Mouse (Mus musculus): ENCODE measurements around the gene Tac4.

Tac4 gene

DNA sequence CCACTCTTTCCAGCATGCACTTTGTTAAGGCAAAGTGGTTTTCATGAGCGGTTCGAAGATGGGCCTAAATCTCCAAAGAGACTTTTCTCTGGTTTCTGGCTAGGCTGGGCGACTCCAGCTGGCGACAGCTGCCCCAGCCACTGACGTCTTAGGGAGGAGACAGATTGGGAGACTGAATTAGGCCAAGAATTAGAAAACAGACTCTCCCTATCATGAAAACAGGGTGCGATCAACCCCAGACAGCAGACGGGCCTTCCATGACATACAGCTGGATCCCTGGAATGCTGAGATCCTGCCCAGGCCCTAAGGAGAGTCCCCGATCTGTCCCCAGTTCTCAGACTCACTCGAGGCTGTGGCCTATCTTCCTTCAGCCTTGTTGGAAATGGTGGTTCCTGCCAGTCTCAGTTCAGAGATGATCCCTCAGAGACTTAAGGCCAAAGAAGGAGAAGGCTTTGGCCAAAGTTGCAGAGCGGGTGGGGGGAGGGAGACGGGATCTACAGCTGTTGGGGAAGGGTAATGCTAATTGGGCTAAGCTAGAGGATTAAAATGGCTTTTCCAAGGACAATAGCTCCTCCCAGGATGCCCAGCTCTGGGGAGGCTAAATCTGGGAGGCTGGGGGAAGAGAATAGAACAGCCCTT lies 2.6 kb downstream of the Tac4 start:
- DNase-seq: peak; percentile 90

DNA sequence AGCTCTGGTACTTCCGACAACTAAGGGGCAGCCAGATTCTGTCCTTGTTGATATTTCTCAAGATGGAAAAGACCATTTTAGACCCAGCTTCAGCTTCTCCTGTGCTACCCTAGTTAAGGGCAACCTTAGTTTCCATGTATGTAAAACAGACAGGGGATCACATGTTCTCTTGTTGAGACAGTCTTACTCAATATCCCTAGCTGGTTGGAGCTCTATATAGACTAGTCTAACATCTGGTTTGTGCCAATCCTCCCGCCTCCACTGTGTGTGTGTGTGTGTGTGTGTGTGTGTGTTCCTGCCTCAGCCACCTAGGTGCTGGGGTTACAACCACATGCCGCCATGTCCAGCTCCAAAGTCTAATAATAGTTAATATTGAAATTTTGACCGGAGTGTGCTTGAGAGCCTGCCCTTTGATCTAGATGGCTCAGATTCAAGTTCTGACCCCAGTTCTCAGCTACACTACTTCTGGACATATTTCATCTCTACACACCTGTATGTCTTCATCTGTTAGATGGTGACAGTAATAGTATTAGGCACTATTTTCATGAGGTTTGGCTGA lies 3.2 kb downstream of the Tac4 start:
- DNase-seq: no peak

DNA sequence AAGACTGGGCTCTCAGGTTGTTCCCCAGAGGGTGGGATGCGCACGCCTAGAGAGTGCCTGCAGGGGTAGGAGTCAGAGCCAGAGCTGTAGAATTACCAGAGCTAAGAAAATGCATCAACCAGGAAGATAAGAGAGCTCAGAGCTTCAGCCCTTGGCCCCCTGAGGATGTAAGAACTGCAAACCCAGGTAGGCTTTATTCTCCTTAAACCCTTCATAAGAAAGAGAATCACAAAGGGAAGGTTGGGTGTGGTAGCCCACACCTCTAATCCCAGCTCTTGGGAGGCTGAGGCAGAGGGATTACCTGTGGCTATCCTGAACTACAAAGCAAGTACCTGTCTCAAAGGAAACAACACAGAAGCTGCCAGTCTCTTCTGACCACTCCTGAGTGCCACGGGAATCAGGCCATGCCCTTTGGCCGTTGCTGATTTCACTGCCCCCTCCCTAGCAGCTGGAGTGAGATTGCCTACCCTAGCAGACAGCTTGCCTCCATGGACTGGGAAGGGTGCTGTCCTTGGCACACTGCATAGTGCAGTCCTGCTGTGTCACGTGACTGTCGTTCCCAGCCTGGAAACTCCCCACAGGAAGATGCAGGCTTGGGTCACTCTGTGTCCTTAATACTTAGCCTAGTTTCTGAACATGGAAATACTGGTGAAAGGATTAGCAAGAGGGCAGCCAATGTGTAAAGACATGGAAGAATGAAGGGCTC lies 5.4 kb downstream of the Tac4 start:
- peak; percentile 80 for DNase-seq

DNA sequence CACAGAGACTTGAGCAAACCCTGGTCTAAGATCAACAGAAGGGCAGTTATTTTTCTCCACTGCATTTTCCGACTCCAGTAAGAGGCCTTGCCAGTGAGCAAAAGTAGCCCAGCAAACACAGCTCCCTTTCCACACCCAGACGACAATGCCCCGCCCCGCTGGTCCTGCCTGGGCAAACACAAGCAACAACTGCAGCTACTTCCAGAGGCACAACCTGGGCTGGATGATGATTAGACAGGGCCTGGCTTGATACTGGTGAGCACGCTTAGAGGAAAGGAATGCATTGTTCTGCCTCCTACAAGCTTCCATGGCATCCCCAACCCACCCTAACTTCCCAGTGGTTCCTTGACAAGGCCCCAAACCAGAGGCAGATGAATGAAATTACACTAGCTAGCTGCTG lies 12.3 kb downstream of the Tac4 start:
- no peak for DNase-seq

DNA sequence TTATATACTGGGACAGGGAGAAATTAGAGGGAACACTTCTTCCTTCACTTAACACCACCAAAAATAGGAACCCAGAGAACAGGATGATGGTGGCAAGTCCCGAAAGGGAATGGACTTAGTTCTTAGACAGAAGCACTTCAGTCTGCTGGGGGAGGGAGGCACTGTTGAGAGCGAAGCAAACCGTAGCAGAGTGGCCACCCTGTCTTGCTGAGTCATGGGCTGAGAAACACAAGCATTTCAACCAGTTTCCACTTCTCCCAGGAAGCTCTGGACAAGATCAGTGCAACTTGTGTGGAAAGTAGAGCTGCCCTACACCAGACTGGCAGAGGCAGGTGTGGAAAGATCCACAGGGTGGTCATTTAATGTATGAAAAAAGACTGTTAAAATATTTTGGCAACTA lies 13.3 kb downstream of the Tac4 start:
- DNase-seq: no peak

DNA sequence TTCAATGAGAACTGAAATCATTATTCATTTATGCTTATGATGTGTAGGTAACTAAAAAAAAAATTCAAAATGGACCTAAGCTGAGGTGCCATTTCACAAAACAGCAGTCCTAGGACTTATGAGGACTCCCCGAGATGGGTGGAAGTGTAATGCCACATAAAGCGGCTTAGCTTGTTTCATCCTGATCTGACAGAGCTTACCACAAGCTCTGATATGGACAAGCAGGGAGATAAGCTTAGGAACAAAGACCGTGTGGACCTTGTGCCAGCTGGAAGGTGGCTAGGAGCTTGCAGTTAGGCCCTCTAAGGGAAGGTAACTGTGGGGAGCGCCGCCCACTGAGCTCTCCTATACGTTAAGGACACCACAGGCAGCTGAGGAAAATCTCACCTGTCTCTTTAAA lies 14.7 kb downstream of the Tac4 start:
- peak; percentile 80 for DNase-seq

DNA sequence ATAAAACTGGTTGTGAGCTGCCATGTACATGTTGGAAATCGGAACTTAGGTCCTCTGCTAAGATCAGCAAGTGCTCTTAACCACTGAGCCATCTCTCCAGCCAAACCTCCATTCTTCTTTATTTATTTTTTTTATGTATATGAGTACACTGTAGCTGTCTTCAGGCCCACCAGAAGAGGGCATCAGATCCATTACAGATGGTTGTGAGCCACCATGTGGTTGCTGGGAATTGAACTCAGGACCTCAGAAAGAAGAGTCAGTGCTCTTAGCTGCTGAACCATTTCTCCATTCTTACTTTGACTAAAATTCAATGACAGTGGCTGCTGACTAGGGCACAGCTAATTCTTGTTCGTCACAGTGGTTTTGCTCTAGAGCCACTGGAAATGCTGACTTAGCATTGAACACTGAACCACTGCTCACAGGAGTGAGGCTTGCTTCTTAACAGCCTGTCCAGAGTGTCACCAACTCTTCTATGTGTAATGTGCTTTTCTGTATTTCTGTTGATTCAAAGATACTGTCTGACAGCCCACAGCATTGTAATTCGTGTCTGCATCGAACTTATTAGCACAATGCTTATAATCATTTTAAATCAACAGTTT lies 17.8 kb downstream of the Tac4 start:
- no peak for DNase-seq

DNA sequence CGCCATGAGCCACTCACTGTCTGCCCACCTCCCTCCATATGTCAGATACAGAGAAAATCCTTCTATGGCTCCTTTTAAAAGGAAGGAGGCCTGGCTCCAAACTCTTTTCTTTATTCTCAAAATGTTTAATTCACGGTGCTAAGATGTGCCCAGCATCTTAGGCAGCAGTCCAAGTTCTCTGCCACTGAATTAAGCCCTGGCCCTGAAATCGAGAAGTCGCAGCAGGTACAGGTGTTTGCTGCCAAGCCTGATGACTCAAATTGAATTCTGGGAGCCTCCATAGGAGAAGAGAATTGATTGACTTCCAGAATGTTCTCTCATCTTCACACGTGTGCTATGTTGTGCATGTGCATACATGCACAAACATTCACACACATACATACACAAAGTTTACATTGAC lies 21.0 kb downstream of the Tac4 start:
- no peak for DNase-seq

DNA sequence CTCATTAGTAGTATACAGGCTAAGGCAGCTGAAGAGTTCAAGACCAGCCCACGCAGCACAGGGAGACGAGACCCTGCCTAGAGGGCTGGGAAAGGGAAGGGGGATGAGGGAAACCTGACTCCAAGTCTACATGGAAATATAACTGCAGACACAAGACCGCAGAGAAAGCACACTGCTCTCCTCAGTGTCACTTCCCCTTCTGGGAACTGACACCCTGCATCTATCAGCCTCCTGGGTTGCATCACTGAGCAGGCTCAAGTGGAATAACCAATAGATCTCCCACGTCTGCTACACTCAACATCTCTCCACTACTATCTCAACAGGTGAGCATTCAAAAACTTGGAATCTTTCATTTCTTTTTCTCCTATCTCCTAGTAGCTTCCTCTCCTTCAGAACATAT lies 30.7 kb downstream of the Tac4 start:
- no peak for DNase-seq

DNA sequence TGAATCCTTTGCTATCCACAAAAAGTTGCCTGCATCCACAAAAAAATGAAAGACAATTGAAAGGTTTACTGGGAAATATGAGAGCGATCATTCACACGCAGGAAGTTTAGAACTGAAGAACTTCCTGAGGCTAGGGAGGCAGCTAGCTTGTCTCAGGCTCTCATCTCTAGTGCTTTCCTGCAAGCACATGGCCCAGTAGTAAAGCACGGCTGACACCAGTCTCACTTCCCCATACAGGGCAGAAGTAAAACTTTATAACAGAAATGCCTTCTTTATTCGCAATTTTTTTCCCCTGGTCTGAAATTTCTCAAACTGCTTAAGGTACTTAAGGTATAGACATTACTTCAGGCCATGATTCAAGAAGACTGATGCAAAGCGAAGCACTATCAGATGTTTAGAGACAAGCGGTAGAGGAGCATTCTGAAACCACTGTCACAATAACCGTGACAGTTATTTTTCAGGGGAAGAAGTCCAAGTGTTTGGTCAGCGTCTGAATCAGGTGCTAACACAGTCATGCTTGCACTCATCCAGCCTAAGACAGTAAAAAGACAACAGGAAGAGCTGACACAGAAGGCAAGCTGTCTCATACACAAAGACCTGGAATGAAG lies 31.8 kb downstream of the Tac4 start:
- DNase-seq: no peak

DNA sequence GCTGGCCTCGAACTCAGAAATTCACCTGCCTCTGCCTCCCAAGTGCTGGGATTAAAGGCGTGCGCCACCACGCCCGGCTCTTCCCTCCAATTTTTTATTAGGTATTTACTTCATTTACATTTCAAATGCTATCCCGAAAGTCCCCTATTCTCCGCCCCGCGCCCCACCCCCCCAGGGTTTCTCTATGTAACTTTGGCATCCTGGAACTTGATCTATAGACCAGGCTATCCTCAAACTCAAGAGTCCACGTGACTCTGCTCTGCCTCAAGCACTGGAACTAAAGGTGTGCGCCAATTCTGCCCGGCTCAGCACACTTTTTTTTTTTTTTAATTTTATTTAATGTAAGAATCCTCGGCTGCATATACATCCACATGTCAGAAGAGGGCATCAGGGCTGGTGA lies 34.4 kb downstream of the Tac4 start:
- DNase-seq: no peak

DNA sequence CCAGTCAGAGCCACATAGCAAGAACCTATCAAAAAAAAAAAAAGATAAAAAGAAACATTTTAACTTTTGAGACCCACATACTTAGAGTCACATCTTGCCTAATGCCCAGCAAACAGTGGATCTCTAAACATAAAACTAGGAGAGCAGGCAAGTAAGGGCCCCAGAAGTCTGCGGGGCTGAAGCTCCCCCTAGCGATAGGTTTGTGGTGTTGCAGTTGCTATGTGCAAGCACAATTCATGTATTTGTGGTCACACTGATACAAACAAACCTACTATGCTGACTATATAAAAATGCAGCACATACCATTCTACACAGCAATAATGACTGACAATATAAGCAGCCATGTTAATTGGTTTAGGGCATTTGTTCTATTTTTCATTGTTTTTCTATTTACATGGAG lies 36.8 kb downstream of the Tac4 start:
- DNase-seq: peak; percentile 68

DNA sequence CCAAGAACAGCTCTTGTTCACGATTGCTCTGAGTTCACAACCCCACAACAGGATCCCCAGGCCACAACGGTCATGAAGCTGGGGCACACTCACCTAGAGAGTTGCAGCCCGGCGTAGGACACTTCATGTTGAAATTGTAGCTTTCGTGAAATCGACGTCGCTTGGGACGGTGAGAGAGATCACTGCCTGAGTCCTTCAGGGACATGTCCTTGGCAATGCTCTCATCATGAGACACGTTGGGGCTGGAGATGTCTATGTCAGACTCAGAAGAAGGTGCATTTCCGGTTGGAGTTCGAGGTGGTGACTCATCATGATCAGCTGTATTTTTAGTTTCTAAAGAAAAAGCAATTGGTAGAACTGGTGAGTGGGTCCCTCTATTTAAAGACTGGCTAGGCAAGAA lies 38.6 kb downstream of the Tac4 start:
- DNase-seq: no peak

DNA sequence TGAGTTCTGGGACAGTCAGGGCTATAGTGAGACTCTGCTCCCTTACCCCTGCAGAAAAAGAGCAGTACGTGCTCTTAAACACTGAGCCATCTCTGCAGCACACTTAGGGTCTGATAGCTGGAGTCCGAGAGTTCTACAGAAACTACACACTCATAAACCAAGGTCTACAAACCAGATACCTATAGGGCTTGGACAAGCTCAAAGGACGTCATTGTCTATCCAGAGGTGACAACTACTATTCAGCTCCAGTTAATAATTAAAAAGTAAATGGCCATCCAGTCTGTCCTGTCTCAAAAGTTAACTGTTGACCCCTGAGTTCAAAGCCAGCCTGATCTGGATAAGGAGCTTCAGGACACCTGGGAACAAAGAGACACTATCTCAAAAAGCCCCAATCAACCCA lies 40.4 kb downstream of the Tac4 start:
- no peak for DNase-seq

DNA sequence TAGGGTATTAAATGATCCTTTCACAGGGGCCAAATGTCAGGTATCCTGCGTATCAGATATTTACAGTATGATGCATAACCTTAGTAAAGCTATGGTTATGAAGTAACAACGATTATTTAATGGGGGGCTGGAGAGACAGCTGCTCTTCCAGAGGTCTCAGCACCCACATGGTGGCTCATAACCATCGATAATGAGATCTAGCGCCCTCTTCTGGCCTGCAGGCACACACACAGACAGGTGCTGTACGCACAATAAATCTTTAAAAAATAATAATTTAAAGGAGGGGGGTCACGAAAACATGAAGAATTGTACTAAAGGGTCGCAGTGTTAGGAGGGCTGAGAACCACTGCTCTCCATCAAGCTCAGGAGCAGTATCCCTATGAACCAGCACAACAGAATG lies 44.3 kb downstream of the Tac4 start:
- DNase-seq: no peak

DNA sequence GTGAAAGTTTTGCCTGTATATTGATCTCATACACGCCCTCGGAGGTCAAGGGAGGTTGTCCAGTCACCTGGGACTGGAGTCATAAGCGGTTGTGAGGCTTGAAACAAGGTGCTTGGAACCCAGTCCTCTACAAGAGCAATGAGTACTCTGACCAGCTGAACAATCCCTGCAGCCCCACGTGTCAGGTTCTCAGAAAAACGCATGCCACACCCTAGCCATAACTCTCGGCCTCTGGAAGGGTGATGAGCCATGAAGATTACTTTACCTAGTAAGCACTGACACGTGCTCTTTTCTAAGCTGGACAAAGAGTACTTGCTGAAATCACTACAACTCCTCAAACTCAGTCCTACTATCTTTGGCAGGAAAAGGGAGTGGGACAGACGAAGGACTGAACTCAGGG lies 46.2 kb downstream of the Tac4 start:
- no peak for DNase-seq

DNA sequence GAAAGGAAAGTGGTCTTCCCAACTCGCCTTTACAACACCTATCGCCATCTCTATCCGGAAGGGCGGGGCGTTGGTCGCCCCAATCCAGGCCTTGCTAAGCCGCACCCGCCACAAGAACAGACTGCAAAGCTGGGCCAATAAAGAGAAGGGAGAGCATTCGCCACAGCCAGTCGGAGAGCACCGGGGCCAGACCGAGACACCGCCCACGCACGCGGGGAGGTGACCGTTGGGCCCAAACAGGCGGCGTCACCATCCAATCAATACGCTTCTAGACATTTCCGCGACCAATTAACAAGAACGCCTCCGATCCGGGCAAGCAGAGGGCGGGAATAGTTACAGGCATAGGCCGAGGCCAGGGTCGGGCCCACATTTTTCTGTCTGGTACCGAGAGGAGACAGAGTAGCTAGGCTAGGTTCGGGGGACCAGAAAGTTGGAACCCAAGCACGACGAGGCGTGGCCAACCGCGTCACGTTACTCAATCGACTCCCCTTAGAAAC lies 48.2 kb downstream of the Tac4 start:
- peak; percentile 99 for DNase-seq

DNA sequence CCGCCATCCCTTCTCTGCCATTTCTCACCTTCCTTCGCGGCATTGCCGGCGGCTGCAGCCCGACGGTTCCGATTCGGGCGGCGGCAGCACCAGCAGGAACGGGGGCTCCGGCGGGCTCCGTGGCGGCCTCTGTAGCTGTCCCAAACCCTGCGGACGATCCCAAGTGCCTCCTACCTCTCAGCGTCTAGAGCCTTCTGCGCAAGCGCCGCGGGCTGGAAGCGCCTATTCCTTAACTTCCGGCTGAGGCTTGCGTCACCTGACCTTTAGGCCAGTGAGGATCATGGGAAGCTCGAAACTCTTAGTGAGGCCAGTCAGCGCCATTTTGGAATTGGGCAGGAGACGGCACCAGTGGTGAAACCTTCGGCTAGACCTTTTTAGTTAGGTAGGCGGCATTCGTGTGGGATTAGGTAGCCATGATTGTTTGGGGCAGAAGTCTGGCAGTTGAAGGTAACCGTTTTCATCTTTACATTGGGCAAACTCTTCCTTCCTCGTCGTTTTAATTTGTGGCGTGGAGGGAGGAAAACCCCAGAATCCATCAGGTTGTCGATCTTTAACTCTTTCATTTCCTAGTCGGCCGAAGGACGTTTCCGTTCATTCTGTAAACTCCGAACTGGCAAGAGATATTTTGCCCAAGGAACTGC lies 48.8 kb downstream of the Tac4 start, which contains the start of gene Kat7:
Gene Kat7, minus strand, starts transcription at position 240 of the 641 bp plus-strand sequence.
- DNase-seq: peak; percentile 100

DNA sequence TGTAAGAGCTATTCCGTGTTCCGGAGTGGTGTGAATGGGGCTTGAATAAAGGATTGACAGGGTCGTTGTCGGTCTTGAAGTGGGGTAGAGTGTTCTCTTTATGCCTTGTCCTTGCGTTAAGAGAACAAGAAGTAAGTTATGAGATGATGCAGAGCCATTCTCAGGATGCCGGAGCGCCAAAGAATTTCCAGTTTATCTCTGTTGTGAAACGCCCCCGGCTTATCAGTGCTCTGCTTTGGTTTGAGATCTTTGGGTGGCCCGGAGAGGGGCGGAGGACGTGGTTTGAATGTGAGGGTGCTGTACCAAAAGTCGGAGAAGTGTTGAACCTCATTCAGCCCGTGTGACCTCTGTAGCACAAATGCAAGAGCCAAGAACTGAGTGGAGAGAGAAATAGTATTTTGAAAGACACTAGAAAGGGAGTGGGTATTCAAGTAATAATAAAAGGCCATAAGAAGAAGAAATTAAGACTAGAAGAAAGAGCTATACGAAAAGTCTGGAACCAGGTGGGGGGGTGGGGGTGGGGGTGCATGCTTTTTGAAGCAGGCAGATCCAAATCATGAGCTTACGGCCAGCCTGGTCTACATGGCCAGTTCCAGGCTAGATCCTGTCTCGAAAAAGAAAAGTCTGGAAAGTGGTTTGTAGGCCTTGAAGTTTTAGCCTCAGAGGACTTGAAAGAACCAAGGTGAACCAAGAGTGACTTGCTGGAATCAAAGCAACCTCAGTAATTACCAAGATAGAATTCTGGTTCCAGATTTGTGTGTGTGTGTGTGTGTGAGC lies 49.5 kb downstream of the Tac4 start:
- DNase-seq: no peak

DNA sequence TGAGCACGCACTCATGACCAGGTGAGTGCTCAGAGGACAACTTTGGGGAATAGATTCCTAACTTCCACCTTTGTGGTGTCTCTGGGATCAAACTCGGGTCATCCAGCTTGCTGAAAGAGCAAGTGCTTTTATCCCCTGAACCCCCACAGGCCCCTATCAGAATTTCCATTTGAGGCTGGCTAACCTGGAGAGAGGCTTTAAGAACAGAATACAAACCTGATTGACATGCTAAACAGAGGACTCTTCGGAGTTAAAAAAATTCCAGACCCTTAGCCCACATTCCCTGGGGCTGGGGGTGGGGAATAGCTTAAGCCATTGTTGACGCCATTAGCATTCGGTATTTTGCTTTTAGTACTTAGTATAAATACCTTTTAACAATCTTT lies 50.1 kb downstream of the Tac4 start:
- no peak for DNase-seq

DNA sequence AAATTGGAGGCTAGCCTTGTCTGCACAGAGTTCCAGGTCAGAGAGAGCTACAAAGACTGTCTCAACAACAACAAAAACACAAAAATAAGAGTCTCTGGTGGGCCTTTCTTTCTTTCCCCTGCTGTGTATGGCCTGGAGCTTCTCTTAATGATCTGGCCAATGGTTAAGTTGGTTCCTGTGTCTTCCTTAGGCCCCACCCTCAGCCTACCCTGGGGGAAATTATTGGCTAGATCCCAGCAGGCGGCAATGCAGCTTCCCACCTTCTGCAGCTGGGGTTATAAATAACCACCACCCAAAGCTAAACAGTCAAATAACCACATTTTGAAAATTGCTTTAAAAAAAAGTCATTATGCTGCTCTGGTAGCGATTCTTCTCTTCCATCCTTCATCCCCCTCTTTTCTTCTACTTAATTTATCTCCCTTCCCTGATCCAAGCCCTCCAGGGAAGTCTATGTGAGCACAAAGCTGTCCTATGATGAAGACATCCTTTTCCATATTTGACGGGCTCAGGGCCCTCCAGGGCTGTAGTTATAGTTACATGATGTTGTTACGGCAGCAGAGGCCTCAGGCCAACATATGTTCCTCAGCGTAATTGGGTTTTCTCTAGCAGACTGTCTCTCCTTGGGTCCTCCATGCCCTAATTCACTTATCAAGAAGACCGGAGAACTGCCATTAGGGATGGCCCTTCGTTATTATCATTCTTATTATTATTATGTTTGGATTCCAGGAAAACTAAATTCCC lies 54.1 kb downstream of the Tac4 start:
- DNase-seq: peak; percentile 56

DNA sequence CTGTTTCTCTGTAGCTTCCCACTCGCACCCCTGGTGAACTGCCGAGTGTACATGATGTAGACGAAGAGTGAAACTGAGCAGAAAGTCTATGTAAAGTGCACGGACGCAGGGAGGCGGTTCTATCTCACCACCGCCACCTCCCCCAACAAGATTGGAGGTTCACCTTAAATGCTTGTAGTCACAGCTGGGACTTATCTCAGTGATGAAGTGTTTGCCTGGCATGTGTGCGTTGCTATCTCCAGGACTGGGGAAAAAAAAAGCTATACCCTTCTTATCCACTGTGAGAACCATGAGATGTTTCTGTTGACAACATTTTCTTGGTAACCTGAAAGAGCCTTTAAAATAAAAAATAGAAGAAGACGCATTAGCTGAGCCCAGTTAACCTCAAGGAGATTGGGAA lies 56.8 kb downstream of the Tac4 start:
- no peak for DNase-seq

Data from retina, postnatal 1 day (tissue).